Mouse (Mus musculus): ENCODE measurements around the gene Spef1. TPM values are rescaled to one million over a fixed set of nuclear protein-coding genes. Genes with fewer than 3 reads are reported as not detected.

Spef1 gene
- polyA plus RNA-seq, 1 experiment from 2014 or later, result 4.5 TPM

DNA sequence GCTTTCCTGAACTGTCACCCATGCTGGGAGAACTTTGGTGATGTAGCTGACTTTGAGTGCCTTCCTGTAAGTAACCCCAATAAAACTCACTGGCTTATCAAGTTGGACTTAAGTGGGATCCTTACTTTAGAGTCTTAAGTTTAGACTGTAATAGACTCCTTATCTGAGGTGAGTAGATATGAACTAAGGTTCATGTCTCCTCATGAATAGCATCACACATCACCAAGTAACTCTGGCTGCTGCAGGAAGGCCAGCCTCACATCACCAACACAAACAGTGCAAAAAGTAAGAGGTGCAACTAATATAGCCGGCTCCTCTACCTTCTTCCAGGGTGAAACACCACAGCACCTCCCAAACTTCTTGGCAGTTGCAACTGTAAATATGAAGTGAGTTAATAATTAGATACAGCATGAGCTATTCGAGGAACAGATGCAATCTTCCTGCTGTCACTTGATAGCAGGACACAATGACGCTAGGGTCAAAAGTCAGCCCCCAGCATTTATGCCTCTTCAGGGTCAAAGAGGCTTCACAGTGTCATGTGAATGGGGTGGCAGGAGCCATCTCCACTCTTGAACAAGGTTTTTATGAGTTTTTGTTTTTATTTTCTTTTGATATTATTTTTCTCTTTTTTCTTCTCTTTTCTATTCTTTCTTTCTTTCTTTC, 34.9 kb upstream of the Spef1 start:
- 86% methylated on average over 3 of the region's 3 CpGs for WGBS
- Histone ChIP-seq H3K4me2 (no peak overlapping the region), H3K36me3 (no peaks in the 10 kb centered on the region), H3K9me3 (no peaks in the 10 kb centered on the region), H3K4me1 (replicated peaks) (no peaks in the 10 kb centered on the region), H3K27ac (no peak overlapping the region), H3K27me3 (no peaks in the 10 kb centered on the region), H3K4me3 (replicated peaks) (no peak overlapping the region), H3K9ac (replicated peaks) (no peak overlapping the region)
- no peak for ATAC-seq (ENCODE audit: insufficient number of reproducible peaks, insufficient read depth, low FRiP score, low TSS enrichment, low read depth)

DNA sequence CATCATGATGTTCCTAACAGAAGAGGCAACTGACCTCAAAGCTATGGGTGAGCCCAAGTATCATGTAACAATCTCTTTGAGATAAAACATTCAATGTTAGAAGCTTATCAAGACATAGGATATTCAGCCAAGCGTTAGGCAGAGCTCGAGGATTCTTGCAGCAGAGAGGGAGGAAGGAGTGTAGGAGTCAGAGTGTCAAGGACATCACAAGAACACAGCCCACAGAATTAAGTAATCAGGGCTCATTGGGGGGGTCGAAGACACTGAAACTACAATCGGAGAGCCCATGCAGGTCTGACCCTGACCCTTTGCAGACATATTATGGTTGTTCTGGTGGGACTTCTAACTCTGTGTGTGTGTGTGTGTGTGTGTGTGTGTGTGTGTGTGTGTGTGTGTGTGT, 32.9 kb upstream of the Spef1 start:
- Histone ChIP-seq H3K27ac (no peak overlapping the region), H3K9ac (replicated peaks) (no peak overlapping the region), H3K4me3 (replicated peaks) (no peak overlapping the region), H3K27me3 (no peaks in the 10 kb centered on the region), H3K9me3 (no peaks in the 10 kb centered on the region), H3K4me2 (no peak overlapping the region), H3K36me3 (no peaks in the 10 kb centered on the region), H3K4me1 (replicated peaks) (no peaks in the 10 kb centered on the region)
- no peak for ATAC-seq (ENCODE audit: insufficient number of reproducible peaks, insufficient read depth, low FRiP score, low TSS enrichment, low read depth)
- 85% methylated on average over 4 of the region's 4 CpGs for WGBS

DNA sequence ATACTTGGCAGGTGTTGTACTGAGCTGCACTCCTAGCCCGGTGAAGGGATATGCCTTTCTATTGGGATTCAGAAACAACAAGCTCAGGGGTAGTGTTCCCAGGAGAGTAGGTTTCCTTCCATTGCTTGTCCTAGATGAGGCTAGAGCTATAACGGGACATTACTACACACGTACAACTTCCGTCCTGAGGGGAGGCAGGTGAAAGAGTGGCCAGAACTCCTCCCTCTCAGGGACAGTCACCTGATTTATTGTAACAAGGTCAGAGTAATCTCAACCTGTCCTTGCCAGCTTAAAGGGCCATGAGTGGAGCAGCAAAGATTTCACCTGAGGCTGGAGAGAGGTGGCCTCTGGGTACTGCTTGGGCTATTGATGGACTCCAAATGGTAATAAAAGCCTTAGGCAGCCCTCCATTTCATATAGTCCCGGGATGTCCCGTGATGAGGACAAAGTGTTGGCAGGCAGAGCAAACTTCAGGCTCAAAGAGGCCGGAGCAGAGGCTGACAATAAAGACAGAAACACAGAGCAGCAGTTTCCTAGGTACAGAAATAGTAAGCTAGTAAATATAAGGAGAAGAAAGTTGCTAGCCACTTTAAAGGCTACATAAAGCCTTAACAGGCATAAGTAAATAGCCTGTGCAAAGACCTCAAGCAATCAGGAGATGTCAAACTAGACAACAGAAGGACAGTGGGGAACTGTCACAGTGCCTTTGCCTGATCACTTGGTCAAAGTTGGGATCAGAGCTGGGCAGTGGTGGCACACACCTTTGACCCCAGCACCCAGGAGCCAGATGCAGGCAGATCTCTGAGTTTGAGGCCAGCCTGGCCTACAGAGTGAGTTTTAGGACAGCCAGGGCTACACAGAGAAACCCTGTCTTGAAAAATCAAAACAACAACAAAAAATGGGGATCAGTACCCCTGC, 29.1 kb upstream of the Spef1 start:
- H3K9ac ChIP-seq (replicated peaks), result no peak overlapping the region
- no peak for ATAC-seq (ENCODE audit: insufficient number of reproducible peaks, insufficient read depth, low FRiP score, low TSS enrichment, low read depth)
- H3K36me3 ChIP-seq, result peaks cover 22% of the 10 kb centered on the region
- no peak overlapping the region for H3K27ac ChIP-seq
- 84% methylated on average over 7 of the region's 7 CpGs for WGBS
- no peak overlapping the region for H3K4me2 ChIP-seq
- peaks cover 2% of the 10 kb centered on the region for H3K4me1 ChIP-seq (replicated peaks)
- no peaks in the 10 kb centered on the region for H3K9me3 ChIP-seq
- H3K4me3 ChIP-seq (replicated peaks), result no peak overlapping the region
- H3K27me3 ChIP-seq, result no peaks in the 10 kb centered on the region

DNA sequence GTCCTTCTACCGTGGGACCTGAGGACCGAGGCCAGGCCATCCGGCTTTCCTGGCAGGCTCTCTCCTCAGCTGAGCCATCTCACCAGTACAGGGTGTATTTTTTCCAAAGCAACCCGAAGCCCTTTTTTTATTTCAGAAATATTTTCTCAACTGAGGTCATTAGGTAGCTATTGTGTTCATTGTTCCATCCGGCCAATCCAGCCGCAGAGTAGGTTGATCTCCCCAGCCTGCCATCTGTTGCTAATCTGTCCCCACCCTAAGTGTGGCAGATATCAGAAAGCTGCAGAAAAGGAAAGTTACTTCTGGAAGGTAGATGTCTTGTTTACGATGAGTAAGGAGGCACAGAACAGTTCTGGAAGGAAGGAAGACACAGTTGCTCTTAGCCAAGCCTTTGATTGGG, 26.7 kb upstream of the Spef1 start:
- no peak for ATAC-seq (ENCODE audit: insufficient number of reproducible peaks, insufficient read depth, low FRiP score, low TSS enrichment, low read depth)
- H3K9ac ChIP-seq (replicated peaks), result no peak overlapping the region
- H3K4me1 ChIP-seq (replicated peaks), result peaks cover 8% of the 10 kb centered on the region
- no peaks in the 10 kb centered on the region for H3K9me3 ChIP-seq
- H3K27me3 ChIP-seq, result no peaks in the 10 kb centered on the region
- H3K27ac ChIP-seq, result no peak overlapping the region
- WGBS, result 90% methylated on average over 7 of the region's 7 CpGs
- H3K4me3 ChIP-seq (replicated peaks), result no peak overlapping the region
- no peak overlapping the region for H3K4me2 ChIP-seq
- H3K36me3 ChIP-seq, result peaks cover 22% of the 10 kb centered on the region

DNA sequence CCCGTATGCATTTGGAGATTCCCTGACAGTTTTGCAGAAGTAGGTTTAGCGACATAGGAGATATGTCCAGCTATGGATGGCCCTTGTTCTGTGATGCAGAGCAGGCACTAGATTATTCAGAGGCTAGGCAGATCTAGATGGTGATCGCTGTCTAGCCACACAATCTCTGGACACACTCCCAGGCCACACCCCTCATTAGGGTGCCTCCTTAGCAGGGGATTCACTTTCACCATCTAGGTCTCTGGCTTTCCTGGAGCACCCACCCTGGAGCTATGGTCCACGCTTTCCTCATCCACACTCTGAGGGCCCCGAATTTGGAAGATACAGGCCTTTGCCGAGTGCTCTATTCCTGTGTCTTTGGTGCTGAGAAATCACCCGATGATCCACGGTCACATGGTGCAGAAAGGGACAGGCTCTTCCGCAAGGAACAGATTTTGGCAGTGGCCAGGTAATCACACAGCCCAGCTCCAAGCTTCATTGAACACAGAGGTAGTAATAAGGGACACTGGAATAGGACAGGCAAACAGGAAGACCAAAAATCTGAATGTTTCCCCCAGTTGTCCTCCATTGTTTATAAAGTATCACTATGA, 24.0 kb upstream of the Spef1 start:
- Histone ChIP-seq H3K4me1 (replicated peaks) (peaks cover 8% of the 10 kb centered on the region), H3K36me3 (peaks cover 22% of the 10 kb centered on the region), H3K27me3 (no peaks in the 10 kb centered on the region), H3K27ac (0 out of 2 replicates have a peak overlapping the region, but pooled peaks have one; percentile 85), H3K4me3 (replicated peaks) (peak overlapping the region; percentile 59), H3K9me3 (no peaks in the 10 kb centered on the region), H3K4me2 (peak overlapping the region; percentile 69), H3K9ac (replicated peaks) (peak overlapping the region; percentile 67)
- WGBS, result 72% methylated on average over 9 of the region's 9 CpGs
- ATAC-seq (ENCODE audit: insufficient number of reproducible peaks, insufficient read depth, low FRiP score, low TSS enrichment, low read depth), result no peak

DNA sequence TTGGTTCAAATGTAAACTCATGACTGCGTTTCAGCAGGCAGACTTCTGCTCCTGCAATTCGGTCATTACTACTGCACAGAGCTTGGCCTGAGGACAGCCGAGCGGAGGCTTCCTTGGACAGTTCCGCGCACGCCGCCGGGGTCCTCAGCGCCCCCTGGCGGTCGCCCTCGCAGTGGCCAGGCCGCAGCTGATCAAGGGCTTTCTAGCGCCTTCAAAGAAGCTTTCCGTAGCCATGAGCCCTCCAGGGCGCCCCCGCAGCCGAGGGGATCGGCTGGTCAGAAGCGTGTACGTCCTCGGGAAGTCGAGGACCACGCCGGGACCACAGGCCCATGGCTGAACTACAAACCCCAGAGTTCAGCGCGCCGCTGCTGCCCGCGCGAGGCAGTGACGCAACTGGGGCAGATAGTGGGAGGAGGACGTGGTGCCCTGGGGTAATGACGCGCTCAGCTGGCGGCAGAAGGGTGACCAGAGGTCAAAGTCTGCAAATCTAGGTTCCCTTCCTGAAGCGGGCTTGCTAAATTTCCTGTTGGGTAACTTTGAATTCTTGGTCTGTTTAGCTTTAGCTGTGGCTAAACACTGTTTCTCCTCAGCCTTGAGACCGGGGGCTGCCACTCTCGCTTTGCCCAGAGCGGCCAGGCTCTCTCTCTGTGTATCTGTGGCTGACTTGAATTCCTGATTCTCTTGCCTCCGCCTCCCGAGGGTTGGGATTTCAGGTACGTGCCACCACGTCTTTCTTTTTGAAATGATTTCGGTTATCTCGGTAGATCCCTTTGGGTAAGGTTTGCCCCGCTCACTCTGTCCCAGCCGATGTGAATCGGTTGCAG, 23.1 kb upstream of the Spef1 start:
- peak overlapping the region; percentile 67 for H3K9ac ChIP-seq (replicated peaks)
- peak overlapping the region; percentile 59 for H3K4me3 ChIP-seq (replicated peaks)
- peak overlapping the region; percentile 85 for H3K27ac ChIP-seq
- peak overlapping the region; percentile 69 for H3K4me2 ChIP-seq
- H3K9me3 ChIP-seq, result no peaks in the 10 kb centered on the region
- no peaks in the 10 kb centered on the region for H3K27me3 ChIP-seq
- 2% methylated on average over 50 of the region's 50 CpGs for WGBS
- H3K36me3 ChIP-seq, result peaks cover 22% of the 10 kb centered on the region
- peak; percentile 97 for ATAC-seq (ENCODE audit: insufficient number of reproducible peaks, insufficient read depth, low FRiP score, low TSS enrichment, low read depth)
- H3K4me1 ChIP-seq (replicated peaks), result peaks cover 8% of the 10 kb centered on the region

DNA sequence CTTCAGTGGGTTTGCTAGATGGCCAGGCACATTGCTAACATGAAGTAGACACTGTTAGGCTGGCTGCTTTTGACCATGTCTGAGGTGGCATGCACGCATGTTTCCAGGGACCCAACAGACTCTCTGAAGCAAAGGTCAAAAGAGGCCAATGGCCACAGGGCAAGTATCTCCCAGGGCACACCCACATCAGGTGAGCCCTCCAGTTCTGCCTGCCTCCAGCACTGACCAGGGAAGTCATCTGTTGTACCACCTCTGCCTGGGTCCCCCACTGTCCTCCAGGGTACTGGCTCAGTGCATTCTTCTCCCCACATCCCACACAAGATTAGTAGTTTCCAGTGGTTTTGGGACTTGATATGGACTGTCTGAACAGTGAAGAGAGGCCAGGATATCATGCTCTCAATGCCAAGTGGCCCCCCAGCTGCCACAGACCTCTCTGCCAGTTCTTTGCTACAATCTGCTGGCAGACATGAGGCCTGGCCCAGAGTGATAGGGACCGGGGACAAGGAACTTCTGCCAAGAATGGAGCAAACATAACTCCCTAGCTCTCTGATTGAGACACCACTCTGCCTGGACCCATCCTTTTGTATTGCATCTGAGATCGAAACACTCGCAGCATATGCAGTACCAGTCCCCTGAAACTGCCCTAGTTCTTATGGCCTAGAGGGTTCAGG, 22.2 kb upstream of the Spef1 start:
- no peak for ATAC-seq (ENCODE audit: insufficient number of reproducible peaks, insufficient read depth, low FRiP score, low TSS enrichment, low read depth)

DNA sequence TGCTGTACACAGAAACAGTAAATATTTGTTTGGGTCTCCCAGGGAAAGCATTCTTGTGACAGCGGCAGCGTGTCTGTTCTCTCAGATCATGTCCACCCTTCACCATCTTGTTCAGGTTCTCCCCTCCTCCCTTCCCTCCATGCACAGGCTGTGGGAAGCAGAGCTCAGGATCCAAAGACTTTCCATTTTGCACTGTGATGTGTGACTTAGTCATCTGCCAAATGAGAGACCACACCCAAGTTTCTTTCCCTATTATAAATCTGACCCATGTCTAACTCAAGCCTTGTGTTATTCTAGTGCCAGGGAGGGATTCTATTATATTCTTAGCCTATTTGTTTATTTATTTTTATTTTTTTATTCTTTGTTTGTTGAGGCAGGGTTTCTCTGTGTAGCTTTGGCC, 21.3 kb upstream of the Spef1 start:
- H3K4me1 ChIP-seq (replicated peaks), result peaks cover 14% of the 10 kb centered on the region
- no peaks in the 10 kb centered on the region for H3K9me3 ChIP-seq
- no peak overlapping the region for H3K4me3 ChIP-seq (replicated peaks)
- no peak overlapping the region for H3K27ac ChIP-seq
- 89% methylated on average over 2 of the region's 2 CpGs for WGBS
- H3K9ac ChIP-seq (replicated peaks), result no peak overlapping the region
- H3K36me3 ChIP-seq, result peaks cover 10% of the 10 kb centered on the region
- no peak overlapping the region for H3K4me2 ChIP-seq
- ATAC-seq (ENCODE audit: insufficient number of reproducible peaks, insufficient read depth, low FRiP score, low TSS enrichment, low read depth), result no peak
- no peaks in the 10 kb centered on the region for H3K27me3 ChIP-seq

More for the DNA sequence above, 22.2 kb upstream of the Spef1 start:
- 74% methylated on average over 4 of the region's 4 CpGs for whole genome bisulfite sequencing
- Histone ChIP-seq H3K9me3 (no peaks in the 10 kb centered on the region), H3K27ac (peak overlapping the region; percentile 85; the same call in 1 of the 2 replicates), H3K27me3 (no peaks in the 10 kb centered on the region), H3K4me3 (replicated peaks) (peak overlapping the region; percentile 59), H3K9ac (replicated peaks) (peak overlapping the region; percentile 67; the same call in 1 of the 2 replicates), H3K36me3 (peaks cover 16% of the 10 kb centered on the region), H3K4me1 (replicated peaks) (peaks cover 14% of the 10 kb centered on the region), H3K4me2 (peak overlapping the region; percentile 69)

DNA sequence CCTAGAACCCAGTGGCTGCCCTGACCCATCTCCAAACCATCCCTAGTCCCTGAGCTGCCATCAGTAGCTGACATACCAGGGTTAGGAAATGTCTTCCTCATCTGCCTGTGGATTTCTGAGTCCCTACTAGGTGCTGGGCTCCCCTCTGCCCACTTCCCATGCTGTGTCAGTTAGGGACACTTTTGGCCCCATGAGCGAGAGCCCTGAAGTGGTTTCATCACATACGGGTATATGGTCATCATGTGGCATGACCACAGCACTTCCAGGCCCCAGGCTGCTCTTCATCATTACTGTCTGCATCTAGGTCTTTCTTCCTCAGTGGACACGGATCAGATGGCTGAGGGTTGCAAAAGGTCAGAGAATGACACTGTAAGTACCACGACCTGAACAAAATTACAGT, 19.7 kb upstream of the Spef1 start, which contains the start of gene Ap5s1:
TSS of gene Ap5s1 (plus strand) at position 301 of the 400 bp plus-strand sequence.
- Histone ChIP-seq H3K27me3 (no peaks in the 10 kb centered on the region), H3K4me2 (no peak within 1 kb of the TSS), H3K36me3 (no peaks in the 10 kb centered on the region), H3K27ac (no peak within 1 kb of the TSS), H3K9me3 (no peaks in the 10 kb centered on the region), H3K9ac (replicated peaks) (no peak within 1 kb of the TSS), H3K4me1 (replicated peaks) (peaks cover 14% of the 10 kb centered on the region), H3K4me3 (replicated peaks) (no peak within 1 kb of the TSS)
- 75% methylated on average over 4 of the region's 4 CpGs for WGBS
- ATAC-seq (ENCODE audit: insufficient number of reproducible peaks, insufficient read depth, low FRiP score, low TSS enrichment, low read depth), result no peak

DNA sequence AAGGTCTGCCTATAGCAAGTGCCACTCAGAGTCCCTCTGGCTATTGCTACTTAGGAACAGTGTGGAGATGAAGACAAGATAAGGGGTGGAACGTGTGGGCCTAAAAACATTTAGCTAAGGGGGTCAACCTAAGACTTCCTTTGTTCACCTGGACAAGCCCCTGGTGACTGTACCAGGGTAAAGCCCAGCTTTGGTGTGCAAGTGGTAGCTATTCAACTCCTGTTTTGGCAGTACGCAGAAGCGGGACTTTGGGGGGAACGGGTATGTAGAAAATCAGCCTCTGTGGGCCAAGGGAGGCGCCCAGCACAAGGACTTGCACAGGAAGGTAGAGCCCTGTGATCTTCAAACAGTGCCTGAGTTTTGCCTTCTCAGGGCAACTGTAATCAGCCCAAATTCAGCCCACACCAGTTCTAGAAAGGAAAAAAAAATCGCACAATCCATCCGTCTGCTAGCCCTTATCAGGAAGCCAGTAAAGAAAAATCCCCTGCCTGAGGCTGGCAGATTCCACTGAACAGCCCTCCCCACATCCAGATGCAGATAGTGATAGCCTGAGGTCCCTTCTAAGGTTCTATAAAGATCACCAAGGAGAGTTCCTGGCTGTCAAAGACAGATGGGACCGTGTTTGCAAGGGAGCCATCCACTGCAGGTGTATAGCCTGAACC, 18.6 kb upstream of the Spef1 start:
- WGBS, result 80% methylated on average over 8 of the region's 8 CpGs
- no peak overlapping the region for H3K27ac ChIP-seq
- no peaks in the 10 kb centered on the region; the same call in 1 of the 2 replicates for H3K36me3 ChIP-seq
- H3K9ac ChIP-seq (replicated peaks), result no peak overlapping the region
- no peak overlapping the region for H3K4me3 ChIP-seq (replicated peaks)
- no peak for ATAC-seq (ENCODE audit: insufficient number of reproducible peaks, insufficient read depth, low FRiP score, low TSS enrichment, low read depth)
- H3K4me1 ChIP-seq (replicated peaks), result peaks cover 7% of the 10 kb centered on the region
- no peak overlapping the region for H3K4me2 ChIP-seq
- H3K9me3 ChIP-seq, result no peaks in the 10 kb centered on the region
- H3K27me3 ChIP-seq, result no peaks in the 10 kb centered on the region

Data from limb, embryonic 12.5 days (tissue).